Mouse (Mus musculus) MEL (cell line): Measurements from ENCODE around the gene Shf.

Experiments used
- BHLHE40 ChIP-seq: IDR thresholded peaks from 2 replicates; pipeline ENCODE4 v1.6.1; 2012; ENCODE audit warnings: low read depth, mild to moderate bottlenecking, inconsistent platforms, low read length, improper control_type of control experiment, borderline replicate concordance
- CTCF ChIP-seq, 3 experiments: IDR thresholded peaks in 2 of 3; conservative IDR thresholded peaks in 1 of 3; 2 replicates each; pipeline ENCODE4 v1.5.1; 2011 to 2012; ENCODE audit warnings: low read length in 3 of 3, low read depth in 2 of 3, mild to moderate bottlenecking in 2 of 3, improper control_type of control experiment in 1 of 3, inconsistent platforms in 1 of 3, mixed read lengths in 1 of 3, moderate library complexity in 1 of 3; ENCODE audit not compliant: control insufficient read depth in 1 of 3, insufficient read depth in 1 of 3, poor library complexity in 1 of 3, severe bottlenecking in 1 of 3
- ELF1 ChIP-seq: IDR thresholded peaks from 2 replicates; pipeline ENCODE4 v1.6.1; 2014; ENCODE audit warnings: low read depth, mild to moderate bottlenecking, inconsistent platforms, low read length, improper control_type of control experiment, moderate library complexity
- EP300 ChIP-seq, 2 experiments: IDR thresholded peaks; 2 replicates each; pipeline ENCODE4 v1.6.1; 2011; ENCODE audit warnings: improper control_type of control experiment in 2 of 2, low read length in 2 of 2, low read depth in 1 of 2, mild to moderate bottlenecking in 1 of 2
- GABPA ChIP-seq: IDR thresholded peaks from 2 replicates; pipeline ENCODE4 v1.6.1; 2012; ENCODE audit warnings: low read depth, mild to moderate bottlenecking, inconsistent platforms, low read length, improper control_type of control experiment, moderate library complexity
- GATA1 ChIP-seq: IDR thresholded peaks from 2 replicates; pipeline ENCODE4 v1.6.1; 2011; ENCODE audit warnings: low read depth, low read length, improper control_type of control experiment
- MYC ChIP-seq: IDR thresholded peaks from 2 replicates; pipeline ENCODE4 v1.6.1; 2011; ENCODE audit warnings: low read depth, mild to moderate bottlenecking, low read length, improper control_type of control experiment, moderate library complexity
- NELFE ChIP-seq: IDR thresholded peaks from 2 replicates; pipeline ENCODE4 v1.6.1; 2011; ENCODE audit warnings: low read depth, low read length, improper control_type of control experiment
- RAD21 ChIP-seq: IDR thresholded peaks from 2 replicates; pipeline ENCODE4 v1.6.1; 2011; ENCODE audit warnings: mild to moderate bottlenecking, low read depth, low read length, improper control_type of control experiment
- TAL1 ChIP-seq: IDR thresholded peaks from 2 replicates; pipeline ENCODE4 v1.6.1; 2012; ENCODE audit warnings: mild to moderate bottlenecking, inconsistent platforms, low read length, moderate library complexity, mixed read lengths
- TBP ChIP-seq: IDR thresholded peaks from 2 replicates; pipeline ENCODE4 v1.8.0; 2011; ENCODE audit warnings: low read depth, low read length, improper control_type of control experiment
- TCF12 ChIP-seq: IDR thresholded peaks from 2 replicates; pipeline ENCODE4 v1.6.1; 2014; ENCODE audit warnings: low read depth, mild to moderate bottlenecking, inconsistent platforms, low read length, improper control_type of control experiment, moderate library complexity
- UBTF ChIP-seq: IDR thresholded peaks from 2 replicates; pipeline ENCODE4 v1.6.1; 2012; ENCODE audit warnings: low read depth, mild to moderate bottlenecking, inconsistent platforms, low read length, improper control_type of control experiment, moderate library complexity, borderline replicate concordance; ENCODE audit not compliant: insufficient read depth

DNA sequence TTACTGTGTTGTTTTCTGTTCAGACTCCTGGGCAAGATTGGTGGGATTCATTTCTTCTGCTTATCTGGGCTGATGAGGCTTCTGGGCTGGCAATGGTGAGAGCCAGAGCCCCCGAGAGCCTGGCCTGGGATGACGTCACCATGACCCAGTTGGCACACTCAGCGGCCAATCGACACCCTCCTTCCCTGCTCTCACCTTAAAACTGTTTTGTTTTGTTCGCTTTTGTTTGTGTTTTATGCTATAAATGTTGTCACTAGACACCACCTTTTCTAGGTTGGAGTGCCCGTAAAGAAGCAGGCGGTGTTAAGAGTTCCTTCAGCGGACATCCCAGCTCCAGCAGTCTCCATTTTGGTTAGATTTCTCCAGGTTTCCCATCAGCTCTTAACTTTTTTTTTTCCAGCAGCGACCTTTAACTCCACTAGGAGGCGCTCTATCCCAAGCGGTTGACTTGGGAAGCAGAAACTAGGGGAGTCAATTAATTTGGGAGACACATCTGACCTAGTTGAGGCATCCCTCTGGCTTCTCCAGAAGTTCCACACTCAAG lies 11.9 kb upstream of the Shf start:
- TF ChIP-seq CTCF (IDR thresholded peaks at IDR 0.05 in 2 of 3, conservative IDR thresholded peaks at IDR 0.05 in 1 of 3; ENCODE audit: control insufficient read depth in 1 of 3, insufficient read depth in 1 of 3, low read depth in 2 of 3, low read length in 3 of 3, poor library complexity in 1 of 3, severe bottlenecking in 1 of 3) (peak; percentile 63 to 82 (median 79)), MYC (no peak), TBP (no peak), UBTF (no peak), BHLHE40 (no peak), EP300 (IDR thresholded peaks at IDR 0.05; ENCODE audit: low read depth in 1 of 2, low read length in 2 of 2) (no peak), RAD21 (peak; percentile 84), GABPA (no peak), NELFE (no peak), TCF12 (no peak), GATA1 (no peak), ELF1 (no peak), TAL1 (no peak)
